Mouse (Mus musculus): Measurements from ENCODE around the gene Pcnx3. TPM values are rescaled to one million over a fixed set of nuclear protein-coding genes. Genes with fewer than 3 reads are reported as not detected.
"Not testable (repeated sequence)": the region's sequence is repeated elsewhere in the genome, so short reads cannot be mapped to it uniquely, and the experiment has no call there.

Gene Pcnx3
- total RNA-seq, 2 experiments from 2014 or later = 12.2 to 15.2 TPM

GRCm38 (mm10) chr19:5686954-5687353, 1.8 kb downstream of the Pcnx3 start:
- intact Hi-C loops (cut with DNase I); DNase-seq: not testable (repeated sequence)

GRCm38 (mm10) chr19:5686437-5686836, 2.3 kb downstream of the Pcnx3 start:
- DNase-seq = no peak

GRCm38 (mm10) chr19:5685861-5686260, 2.8 kb downstream of the Pcnx3 start:
- DNase-seq = no peak
- intact Hi-C loops (cut with DNase I) = loop anchor here (2.0 kb wide), 1 partner anchor 23 kb away; the partner anchor contains the start of gene Sipa1

More at GRCm38 (mm10) chr19:5686437-5686836, 2.3 kb downstream of the Pcnx3 start:
- intact Hi-C loops (cut with DNase I) = no loop called here

- intact Hi-C loops (cut with DNase I) = loop anchor here (2.0 kb wide), 1 partner anchor 23 kb away; the partner anchor contains the start of gene Sipa1
- DNase-seq = no peak
Measured at GRCm38 (mm10) chr19:5685431-5685830, 3.3 kb downstream of the Pcnx3 start.

- intact Hi-C loops (cut with DNase I) = loop anchor here (2.0 kb wide), 1 partner anchor 22 kb away; the partner anchor contains the start of gene Sipa1
- DNase-seq = no peak
Measured at GRCm38 (mm10) chr19:5684985-5685384, 3.7 kb downstream of the Pcnx3 start.

- intact Hi-C loops (cut with DNase I) = loop anchor here (2.0 kb wide), 1 partner anchor 21 kb away; the partner anchor contains the start of gene Sipa1
- DNase-seq = no peak
Measured at GRCm38 (mm10) chr19:5684236-5684635, 4.5 kb downstream of the Pcnx3 start.

- intact Hi-C loops (cut with DNase I) = no loop called here
- DNase-seq = no peak
Measured at GRCm38 (mm10) chr19:5680432-5680831, 8.3 kb downstream of the Pcnx3 start.

GRCm38 (mm10) chr19:5668372-5668771, 20.3 kb downstream of the Pcnx3 start:
- intact Hi-C loops (cut with DNase I) = no loop called here
- no peak for DNase-seq

- no peak for DNase-seq
- intact Hi-C loops (cut with DNase I) = no loop called here
Measured at GRCm38 (mm10) chr19:5666386-5666785, 22.3 kb downstream of the Pcnx3 start.

GRCm38 (mm10) chr19:5665465-5665864, 23.2 kb downstream of the Pcnx3 start:
- intact Hi-C loops (cut with DNase I) = no loop called here

GRCm38 (mm10) chr19:5664669-5665257, 23.9 kb downstream of the Pcnx3 start:
- DNase-seq = no peak
- intact Hi-C loops (cut with DNase I) = no loop called here

More at GRCm38 (mm10) chr19:5665465-5665864, 23.2 kb downstream of the Pcnx3 start:
- no peak for DNase-seq

GRCm38 (mm10) chr19:5662981-5663913, 25.5 kb downstream of the Pcnx3 start, which contains the start of gene Sipa1:
Sipa1 (minus strand) TSS chr19:5663707.
- intact Hi-C loops (cut with DNase I) = loop anchor here (2.0 kb wide), 1 partner anchor 22 kb away; no protein-coding TSS in a partner anchor
- DNase-seq = peak; percentile 92 to 94

GRCm38 (mm10) chr19:5662310-5662709, 26.4 kb downstream of the Pcnx3 start:
- no peak for DNase-seq

GRCm38 (mm10) chr19:5660942-5661751, 27.6 kb downstream of the Pcnx3 start:
- no peak for DNase-seq
- intact Hi-C loops (cut with DNase I) = no loop called here

More at GRCm38 (mm10) chr19:5662310-5662709, 26.4 kb downstream of the Pcnx3 start:
- intact Hi-C loops (cut with DNase I) = loop anchor here (2.0 kb wide), 1 partner anchor 22 kb away; no protein-coding TSS in a partner anchor

- intact Hi-C loops (cut with DNase I) = no loop called here
- no peak for DNase-seq
Measured at GRCm38 (mm10) chr19:5654720-5655298, 33.9 kb downstream of the Pcnx3 start.

GRCm38 (mm10) chr19:5653969-5654719, 34.6 kb downstream of the Pcnx3 start:
- intact Hi-C loops (cut with DNase I) = no loop called here
- DNase-seq = no peak

GRCm38 (mm10) chr19:5652570-5652969, 36.1 kb downstream of the Pcnx3 start:
- no peak for DNase-seq
- intact Hi-C loops (cut with DNase I) = no loop called here

- DNase-seq = no peak
- intact Hi-C loops (cut with DNase I) = no loop called here
Measured at GRCm38 (mm10) chr19:5651502-5652274, 37.0 kb downstream of the Pcnx3 start.
